Mouse (Mus musculus) bone marrow, adult 2 months (tissue): ENCODE results near the gene F2rl1. TPM values are rescaled to one million over a fixed set of nuclear protein-coding genes. Genes with fewer than 3 reads are reported as not detected.

Experiments used
- H3K27ac ChIP-seq: fragments of 200-500 bp; 2 replicates; pipeline ENCODE4 v1.5.1; 2012; ENCODE audit warnings: low read depth, mild to moderate bottlenecking, control low read depth, inconsistent platforms, low read length; ENCODE audit not compliant: control insufficient read depth, poor library complexity, insufficient read depth
- H3K4me1 ChIP-seq: fragments of 200-500 bp; 2 replicates; pipeline ENCODE4 v1.6.1; 2011; ENCODE audit warnings: low read length; ENCODE audit not compliant: control insufficient read depth, insufficient read depth
- H3K4me3 ChIP-seq: fragments of 200-500 bp; replicated peaks from 2 replicates; pipeline ENCODE3; 2011; ENCODE audit warnings: mild to moderate bottlenecking, low read depth, low read length, control low read depth; ENCODE audit not compliant: control insufficient read depth
- CTCF ChIP-seq: fragments of 200-500 bp; IDR thresholded peaks from 2 replicates; pipeline ENCODE4 v1.5.1; 2011; ENCODE audit warnings: low read length, control low read depth; ENCODE audit not compliant: control insufficient read depth, insufficient read depth
- POLR2A ChIP-seq: fragments of 200-500 bp; IDR thresholded peaks from 2 replicates; pipeline ENCODE4 v1.6.1; 2011; ENCODE audit warnings: low read depth, mild to moderate bottlenecking, control low read depth, low read length, borderline replicate concordance; ENCODE audit not compliant: control insufficient read depth
- WGBS: fragments of 180-500 bp; shearing (Covaris S2); methylation state at CpG from one replicate; pipeline ENCODE4 v1.1.7; 2018; 5-methylcytosine and 5-hydroxymethylcytosine counted together
- polyA plus RNA-seq: library from polyadenylated mRNA; stranded (reverse); fragments of >200 nt; gene quantifications from 2 replicates; pipeline ENCODE4 v1.2.4, GENCODE M21; 2011; ENCODE audit warnings: low replicate concordance; ENCODE audit not compliant: missing spikeins, insufficient read depth, insufficient read length

F2rl1 gene
- polyA plus RNA-seq, 1 experiment: 1.8 TPM

GRCm38 (mm10) chr13:95553885-95554492, 29.0 kb upstream of the F2rl1 start:
- TF ChIP-seq CTCF (no peak), POLR2A (no peak)
- H3K4me3 ChIP-seq: no peak overlapping the region
- H3K4me1 ChIP-seq: no peaks in the 10 kb centered on the region
- WGBS: 32% methylated on average over 11 of the region's 11 CpGs
- no peak overlapping the region for H3K27ac ChIP-seq

- WGBS: 65% methylated on average over 2 of the region's 2 CpGs
- H3K4me3 ChIP-seq: no peak overlapping the region
- TF ChIP-seq POLR2A (no peak), CTCF (no peak)
Measured at GRCm38 (mm10) chr13:95550636-95551370, 25.8 kb upstream of the F2rl1 start.

GRCm38 (mm10) chr13:95549421-95549820, 24.4 kb upstream of the F2rl1 start:
- TF ChIP-seq CTCF (no peak), POLR2A (no peak)
- Histone ChIP-seq H3K4me1 (no peaks in the 10 kb centered on the region), H3K27ac (no peak overlapping the region), H3K4me3 (no peak overlapping the region)
- WGBS: 61% methylated on average over 3 of the region's 3 CpGs

More at GRCm38 (mm10) chr13:95550636-95551370, 25.8 kb upstream of the F2rl1 start:
- H3K4me1 ChIP-seq: no peaks in the 10 kb centered on the region
- H3K27ac ChIP-seq: no peak overlapping the region

- no peak overlapping the region for H3K27ac ChIP-seq
- TF ChIP-seq POLR2A: no peak
- no peaks in the 10 kb centered on the region for H3K4me1 ChIP-seq
- 17% methylated on average over 6 of the region's 6 CpGs for WGBS
- no peak overlapping the region for H3K4me3 ChIP-seq
Measured at GRCm38 (mm10) chr13:95548856-95549255, 23.8 kb upstream of the F2rl1 start.

GRCm38 (mm10) chr13:95548291-95548789, 23.3 kb upstream of the F2rl1 start:
- Histone ChIP-seq H3K27ac (no peak overlapping the region), H3K4me1 (no peaks in the 10 kb centered on the region), H3K4me3 (no peak overlapping the region)
- TF ChIP-seq CTCF: no peak
- TF ChIP-seq POLR2A: no peak
- 15% methylated on average over 20 of the region's 20 CpGs for WGBS

- Histone ChIP-seq H3K27ac (no peak overlapping the region), H3K4me3 (no peak overlapping the region), H3K4me1 (no peaks in the 10 kb centered on the region)
- TF ChIP-seq POLR2A: no peak
- no peak for TF ChIP-seq CTCF
- WGBS: 63% methylated on average over 12 of the region's 12 CpGs
Measured at GRCm38 (mm10) chr13:95547090-95547611, 22.1 kb upstream of the F2rl1 start.

GRCm38 (mm10) chr13:95546251-95546650, 21.2 kb upstream of the F2rl1 start:
- Histone ChIP-seq H3K4me3 (no peak overlapping the region), H3K27ac (no peak overlapping the region), H3K4me1 (no peaks in the 10 kb centered on the region)
- 79% methylated on average over 6 of the region's 6 CpGs for WGBS
- TF ChIP-seq POLR2A (no peak), CTCF (no peak)

- TF ChIP-seq CTCF: no peak
- TF ChIP-seq POLR2A: no peak
- 82% methylated on average over 7 of the region's 7 CpGs for WGBS
- no peak overlapping the region for H3K4me3 ChIP-seq
- no peaks in the 10 kb centered on the region for H3K4me1 ChIP-seq
- H3K27ac ChIP-seq: no peak overlapping the region
Measured at GRCm38 (mm10) chr13:95545729-95546186, 20.7 kb upstream of the F2rl1 start.
